Mouse (Mus musculus) mouse trophoblast stem cell (cell line): ENCODE results near the gene Aen.

Experiments
- in situ Hi-C, 2 experiments: fragments of 300-500 bp; cut with MseI, MboI; formaldehyde crosslinking; loops; 2 replicates in 1 of 2; 3 replicates in 1 of 2; pipeline ENCODE4 v1.15.1; 2025

Aen gene

GRCm38 (mm10) chr7:78890641-78891040, 5.0 kb upstream of the Aen start:
- in situ Hi-C loops, result loop anchor here (5.0 to 25.0 kb wide), 2 partner anchors 98 to 303 kb away; no protein-coding TSS in a partner anchor

- in situ Hi-C loops, result loop anchor here (5.0 to 25.0 kb wide), 2 partner anchors 102 to 307 kb away; no protein-coding TSS in a partner anchor
Observed at GRCm38 (mm10) chr7:78893917-78894316, 1.7 kb upstream of the Aen start.

GRCm38 (mm10) chr7:78895021-78895652, 517 bp upstream of the Aen start:
- in situ Hi-C loops, result loop anchor here in 1 of 2 experiments (25.0 kb wide), 1 partner anchor 308 kb away; no protein-coding TSS in a partner anchor

GRCm38 (mm10) chr7:78897567-78897966, 1.9 kb downstream of the Aen start:
- in situ Hi-C loops, result loop anchor here in 1 of 2 experiments (25.0 kb wide), 1 partner anchor 310 kb away; no protein-coding TSS in a partner anchor

- in situ Hi-C loops, result no loop called here
Observed at GRCm38 (mm10) chr7:78903174-78903870, 7.7 kb downstream of the Aen start.

GRCm38 (mm10) chr7:78904175-78904574, 8.5 kb downstream of the Aen start:
- in situ Hi-C loops, result no loop called here

- in situ Hi-C loops, result no loop called here
Observed at GRCm38 (mm10) chr7:78909026-78909425, 13.4 kb downstream of the Aen start.

- in situ Hi-C loops, result no loop called here
Observed at GRCm38 (mm10) chr7:78910336-78911098, 14.9 kb downstream of the Aen start.

GRCm38 (mm10) chr7:78911209-78911608, 15.6 kb downstream of the Aen start:
- in situ Hi-C loops, result no loop called here

- in situ Hi-C loops, result no loop called here
Observed at GRCm38 (mm10) chr7:78912253-78912973, 16.8 kb downstream of the Aen start.

- in situ Hi-C loops, result no loop called here
Observed at GRCm38 (mm10) chr7:78912974-78913474, 17.4 kb downstream of the Aen start, which contains the start of gene Isg20. TSS of gene Isg20 (plus strand) at chr7:78913424.

GRCm38 (mm10) chr7:78913649-78914544, 18.2 kb downstream of the Aen start:
- in situ Hi-C loops, result no loop called here

- in situ Hi-C loops, result no loop called here
Observed at GRCm38 (mm10) chr7:78914545-78914845, 18.8 kb downstream of the Aen start.

- in situ Hi-C loops, result no loop called here
Observed at GRCm38 (mm10) chr7:78914896-78915510, 19.3 kb downstream of the Aen start.

- in situ Hi-C loops, result no loop called here
Observed at GRCm38 (mm10) chr7:78918686-78919085, 23.0 kb downstream of the Aen start.

GRCm38 (mm10) chr7:78922506-78922905, 26.9 kb downstream of the Aen start:
- in situ Hi-C loops, result loop anchor here (5.0 to 10.0 kb wide), 2 partner anchors 160 to 312 kb away; no protein-coding TSS in a partner anchor

GRCm38 (mm10) chr7:78924300-78924699, 28.6 kb downstream of the Aen start:
- in situ Hi-C loops, result loop anchor here (5.0 to 10.0 kb wide), 2 partner anchors 158 to 311 kb away; no protein-coding TSS in a partner anchor

GRCm38 (mm10) chr7:78924796-78925195, 29.1 kb downstream of the Aen start:
- in situ Hi-C loops, result loop anchor here (5.0 to 25.0 kb wide), 4 partner anchors 158 to 413 kb away; no protein-coding TSS in a partner anchor

GRCm38 (mm10) chr7:78925680-78926079, 30.0 kb downstream of the Aen start:
- in situ Hi-C loops, result loop anchor here (10.0 to 25.0 kb wide), 3 partner anchors 309 to 412 kb away; no protein-coding TSS in a partner anchor
